26 mouse cellular contexts compared by ENCODE assay signal in the genomic region with DNA sequence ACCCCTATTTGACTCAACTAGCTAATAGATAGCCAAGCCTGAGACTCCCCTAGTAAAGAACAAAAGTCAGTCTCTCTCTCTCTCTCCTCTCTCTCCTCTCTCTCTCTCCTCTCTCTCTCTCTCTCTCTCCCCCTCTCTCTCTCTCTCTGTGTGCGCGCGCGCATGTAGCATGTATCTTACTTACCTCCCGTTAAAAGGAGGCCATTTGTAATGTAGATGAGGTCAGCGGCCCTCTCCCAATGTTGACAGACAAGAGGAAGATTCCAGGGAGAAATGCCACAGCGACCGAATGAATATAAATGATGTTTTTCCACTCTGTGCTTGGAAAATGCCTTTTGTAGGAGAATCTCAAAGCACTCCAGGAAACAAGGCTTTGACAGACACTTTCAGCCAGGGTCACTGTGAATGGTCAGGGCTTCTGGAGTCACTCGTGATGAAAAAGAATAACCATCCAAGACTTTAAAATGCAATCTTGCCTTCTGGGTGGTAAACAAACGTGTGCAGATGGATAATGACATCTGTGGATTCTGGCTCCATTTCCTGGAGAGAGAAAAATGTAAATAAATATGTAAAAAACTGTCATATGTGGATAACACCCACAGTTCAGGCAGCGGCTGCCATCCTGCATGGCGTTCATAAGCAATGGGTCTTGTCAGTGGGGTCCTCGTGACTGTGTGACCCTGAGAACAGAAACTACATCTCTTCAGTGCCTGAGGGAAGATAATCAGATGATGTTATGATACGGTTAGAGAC. TPM values are rescaled to one million over a fixed set of nuclear protein-coding genes. Genes with fewer than 3 reads are reported as not detected.
DNase-seq lines count a peak whose midpoint lies in the region; ATAC-seq lines count a peak whose summit lies in the region.
"Had no signal": no experiment of that assay in that cellular context is flagged by ENCODE, and none has a peak within 500 bp of the region (broad histone marks: within the 10 kb centered on the region; RNA-seq: fewer than 3 reads in every experiment).

No protein-coding gene starts in this region.

- H3K4me1 ChIP-seq in hindbrain, embryonic 10.5 days (replicated peaks), result peaks cover 13% of the 10 kb centered on the region
- H3K4me1 ChIP-seq in hindbrain, embryonic 16.5 days (ENCODE audit: control insufficient read depth, insufficient read depth, low read depth, low read length), result peaks cover 2% of the 10 kb centered on the region; the same call in 1 of the 2 replicates
- no peaks in the 10 kb centered on the region for H3K4me1 ChIP-seq in midbrain, embryonic 12.5 days
- H3K4me1 ChIP-seq in midbrain, embryonic 16.5 days (ENCODE audit: control insufficient read depth, insufficient read depth, low read length), result peaks cover 3% of the 10 kb centered on the region; the same call in 1 of the 2 replicates
- peaks cover 7% of the 10 kb centered on the region; the same call in 1 of the 2 replicates for H3K4me1 ChIP-seq in hindbrain, embryonic 14.5 days (replicated peaks; ENCODE audit: control insufficient read depth, insufficient read depth, low read length)
- H3K4me1 ChIP-seq in kidney, embryonic 14.5 days (ENCODE audit: control insufficient read depth, insufficient read depth, low read length), result no peaks in the 10 kb centered on the region
- H3K4me1 ChIP-seq: heart, embryonic 15.5 days; megakaryocyte, embryonic 14.5 days had no signal

- intact Hi-C loops in gastrocnemius, postnatal 14 days (cut with DNase I; ENCODE audit: low total_unique reads), result no loop called here

- H3K4me2 ChIP-seq in hindbrain, embryonic 16.5 days (ENCODE audit: low read length), result no peak overlapping the region
- no peak overlapping the region; the same call in 1 of the 2 replicates for H3K4me2 ChIP-seq in midbrain, embryonic 12.5 days (replicated peaks)
- H3K4me2 ChIP-seq in midbrain, embryonic 16.5 days (ENCODE audit: low read length), result no peak overlapping the region
- no peak overlapping the region for H3K4me2 ChIP-seq in hindbrain, embryonic 14.5 days (replicated peaks)
- H3K4me2 ChIP-seq in kidney, embryonic 14.5 days (replicated peaks; ENCODE audit: low read depth, low read length), result no peak overlapping the region
- H3K4me2 ChIP-seq: embryonic facial prominence, embryonic 15.5 days; heart, embryonic 15.5 days had no signal

- H3K9ac ChIP-seq in hindbrain, embryonic 16.5 days (ENCODE audit: low read depth, low read length), result no peak overlapping the region
- H3K9ac ChIP-seq in midbrain, embryonic 12.5 days (replicated peaks), result no peak overlapping the region
- H3K9ac ChIP-seq in midbrain, embryonic 16.5 days (ENCODE audit: low read depth, low read length), result no peak overlapping the region
- no peak overlapping the region for H3K9ac ChIP-seq in hindbrain, embryonic 14.5 days
- H3K9ac ChIP-seq in kidney, embryonic 14.5 days (ENCODE audit: low read depth, low read length), result no peak overlapping the region
- H3K9ac ChIP-seq: embryonic facial prominence, embryonic 15.5 days; heart, embryonic 15.5 days had no signal

- H3K27me3 ChIP-seq in hindbrain, embryonic 10.5 days (ENCODE audit: insufficient read depth, poor library complexity, severe bottlenecking), result no peaks in the 10 kb centered on the region
- H3K27me3 ChIP-seq in hindbrain, embryonic 16.5 days (replicated peaks; ENCODE audit: control insufficient read depth, insufficient read depth, low read length), result no peaks in the 10 kb centered on the region
- no peaks in the 10 kb centered on the region; the same call in 1 of the 2 replicates for H3K27me3 ChIP-seq in midbrain, embryonic 12.5 days
- no peaks in the 10 kb centered on the region; the same call in 1 of the 2 replicates for H3K27me3 ChIP-seq in midbrain, embryonic 16.5 days (ENCODE audit: control insufficient read depth, insufficient read depth, low read depth, low read length)
- no peaks in the 10 kb centered on the region for H3K27me3 ChIP-seq in hindbrain, embryonic 14.5 days (ENCODE audit: control insufficient read depth, insufficient read depth, low read length)
- H3K27me3 ChIP-seq in kidney, embryonic 14.5 days (ENCODE audit: control insufficient read depth, insufficient read depth, low read length), result no peaks in the 10 kb centered on the region
- H3K27me3 ChIP-seq: embryonic facial prominence, embryonic 15.5 days; heart, embryonic 15.5 days; Patski had no signal

- H3K9me3 ChIP-seq in hindbrain, embryonic 10.5 days, result no peaks in the 10 kb centered on the region
- H3K9me3 ChIP-seq in hindbrain, embryonic 16.5 days (ENCODE audit: control insufficient read depth, low read length), result no peaks in the 10 kb centered on the region
- no peaks in the 10 kb centered on the region for H3K9me3 ChIP-seq in midbrain, embryonic 12.5 days
- H3K9me3 ChIP-seq in midbrain, embryonic 16.5 days (replicated peaks; ENCODE audit: control insufficient read depth, low read length, poor library complexity, severe bottlenecking), result no peaks in the 10 kb centered on the region
- no peaks in the 10 kb centered on the region for H3K9me3 ChIP-seq in hindbrain, embryonic 14.5 days (ENCODE audit: control insufficient read depth, low read length)
- H3K9me3 ChIP-seq in kidney, embryonic 14.5 days (ENCODE audit: control insufficient read depth, low read length), result no peaks in the 10 kb centered on the region
- H3K9me3 ChIP-seq: embryonic facial prominence, embryonic 15.5 days; heart, embryonic 15.5 days; megakaryocyte, embryonic 14.5 days had no signal

- ATAC-seq in hindbrain, embryonic 16.5 days, result no peak
- ATAC-seq in midbrain, embryonic 12.5 days (ENCODE audit: low FRiP score, low read depth), result no peak
- no peak for ATAC-seq in midbrain, embryonic 16.5 days
- no peak; the same call in 1 of the 2 replicates for ATAC-seq in hindbrain, embryonic 14.5 days (ENCODE audit: low FRiP score)
- ATAC-seq in kidney, embryonic 14.5 days (ENCODE audit: low FRiP score, low TSS enrichment), result no peak
- ATAC-seq: Patski had no signal

- peak; percentile 34 for DNase-seq in hindbrain, embryonic 10.5 days (ENCODE audit: low spot score)
- no peak for DNase-seq in hindbrain, embryonic 14.5 days (ENCODE audit: low spot score)
- DNase-seq in gastrocnemius, postnatal 14 days, result no peak
- DNase-seq: adrenal gland, postnatal 25 days; cerebellum, adult 8-10 months; gastrocnemius, postnatal 10 days; heart, adult 2 months; kidney, adult 2 months; kidney, postnatal 4 days; thymus, adult 2 months had no signal

- H3K4me3 ChIP-seq in hindbrain, embryonic 10.5 days, result no peak overlapping the region
- H3K4me3 ChIP-seq in hindbrain, embryonic 16.5 days (ENCODE audit: low read length), result no peak overlapping the region
- no peak overlapping the region for H3K4me3 ChIP-seq in midbrain, embryonic 12.5 days
- no peak overlapping the region for H3K4me3 ChIP-seq in midbrain, embryonic 16.5 days (ENCODE audit: low read depth, low read length)
- no peak overlapping the region for H3K4me3 ChIP-seq in hindbrain, embryonic 14.5 days (replicated peaks; ENCODE audit: low read length)
- no peak overlapping the region for H3K4me3 ChIP-seq in kidney, embryonic 14.5 days (ENCODE audit: low read length)
- H3K4me3 ChIP-seq: embryonic facial prominence, embryonic 15.5 days; heart, adult 2 months; heart, embryonic 15.5 days; megakaryocyte, embryonic 14.5 days had no signal

- WGBS in hindbrain, embryonic 10.5 days, result 39% methylated on average over 14 of the region's 14 CpGs
- 21% methylated on average over 14 of the region's 14 CpGs for WGBS in hindbrain, embryonic 16.5 days
- 31% methylated on average over 14 of the region's 14 CpGs for WGBS in midbrain, embryonic 12.5 days
- WGBS in midbrain, embryonic 16.5 days, result 31% methylated on average over 14 of the region's 14 CpGs
- WGBS in hindbrain, embryonic 14.5 days, result 22% methylated on average over 14 of the region's 14 CpGs
- 64% methylated on average over 14 of the region's 14 CpGs for WGBS in kidney, embryonic 14.5 days

- no peaks in the 10 kb centered on the region for H3K36me3 ChIP-seq in hindbrain, embryonic 10.5 days
- H3K36me3 ChIP-seq in hindbrain, embryonic 16.5 days (ENCODE audit: control insufficient read depth, insufficient read depth, low read length), result no peaks in the 10 kb centered on the region
- H3K36me3 ChIP-seq in midbrain, embryonic 12.5 days, result no peaks in the 10 kb centered on the region
- no peaks in the 10 kb centered on the region for H3K36me3 ChIP-seq in midbrain, embryonic 16.5 days (ENCODE audit: control insufficient read depth, insufficient read depth, low read length)
- no peaks in the 10 kb centered on the region for H3K36me3 ChIP-seq in hindbrain, embryonic 14.5 days (replicated peaks; ENCODE audit: control insufficient read depth, insufficient read depth)
- no peaks in the 10 kb centered on the region for H3K36me3 ChIP-seq in kidney, embryonic 14.5 days (ENCODE audit: control insufficient read depth, insufficient read depth, low read length)
- H3K36me3 ChIP-seq: embryonic facial prominence, embryonic 15.5 days; heart, embryonic 15.5 days had no signal

- peak overlapping the region; percentile 64 for H3K27ac ChIP-seq in hindbrain, embryonic 10.5 days
- H3K27ac ChIP-seq in hindbrain, embryonic 16.5 days (ENCODE audit: low read depth, low read length), result no peak overlapping the region
- peak overlapping the region; percentile 43 for H3K27ac ChIP-seq in midbrain, embryonic 12.5 days (replicated peaks)
- H3K27ac ChIP-seq in midbrain, embryonic 16.5 days (ENCODE audit: low read length), result no peak overlapping the region
- 0 out of 2 replicates have a peak overlapping the region, but pooled peaks have one; percentile 51 for H3K27ac ChIP-seq in hindbrain, embryonic 14.5 days
- H3K27ac ChIP-seq in kidney, embryonic 14.5 days (ENCODE audit: low read depth, low read length), result no peak overlapping the region
- H3K27ac ChIP-seq: embryonic facial prominence, embryonic 15.5 days; heart, adult 2 months; heart, embryonic 15.5 days had no signal

RNA-seq across cellular contexts. Expression of a gene that starts 10.0 kb away (rescaled TPM):
- 23.0 and 28.3 TPM in 2 replicates for polyA plus RNA-seq in hindbrain, embryonic 10.5 days (2016; fragmentation: Nextera tagmentation; extraction: Ambion mirVana)
- 14.9 and 21.5 TPM in 2 replicates for polyA plus RNA-seq in hindbrain, embryonic 16.5 days (2015; fragmentation: Nextera tagmentation; extraction: Ambion mirVana)
- polyA plus RNA-seq in midbrain, embryonic 12.5 days (2016; fragmentation: Nextera tagmentation; extraction: Ambion mirVana), result 32.2 and 33.0 TPM in 2 replicates
- polyA plus RNA-seq in midbrain, embryonic 16.5 days (2015; fragmentation: Nextera tagmentation; extraction: Ambion mirVana), result 19.0 and 19.5 TPM in 2 replicates
- polyA plus RNA-seq in hindbrain, embryonic 14.5 days (2014; fragmentation: Nextera tagmentation; extraction: Ambion mirVana), result 21.3 and 24.3 TPM in 2 replicates
- polyA plus RNA-seq in kidney, embryonic 14.5 days (2014; fragmentation: Nextera tagmentation; extraction: Ambion mirVana), result 14.3 and 26.9 TPM in 2 replicates
- 1 to 10 TPM; 7.0 to 8.0 TPM for total RNA-seq in gastrocnemius, postnatal 14 days (2021)

RNA-seq across cellular contexts. Expression of a gene that starts 25.4 kb away (rescaled TPM):
- 0.16 TPM in 1 of 2 replicates, not detected in the other for polyA plus RNA-seq in hindbrain, embryonic 10.5 days (2016; fragmentation: Nextera tagmentation; extraction: Ambion mirVana)
- not detected in 2 replicates for polyA plus RNA-seq in hindbrain, embryonic 16.5 days (2015; fragmentation: Nextera tagmentation; extraction: Ambion mirVana)
- polyA plus RNA-seq in midbrain, embryonic 12.5 days (2016; fragmentation: Nextera tagmentation; extraction: Ambion mirVana), result not detected in 2 replicates
- not detected in 2 replicates for polyA plus RNA-seq in midbrain, embryonic 16.5 days (2015; fragmentation: Nextera tagmentation; extraction: Ambion mirVana)
- polyA plus RNA-seq in hindbrain, embryonic 14.5 days (2014; fragmentation: Nextera tagmentation; extraction: Ambion mirVana), result not detected in 2 replicates
- polyA plus RNA-seq in kidney, embryonic 14.5 days (2014; fragmentation: Nextera tagmentation; extraction: Ambion mirVana), result not detected in 2 replicates
- not detected for total RNA-seq in gastrocnemius, postnatal 14 days (2021)
- total RNA-seq: adrenal gland, postnatal 25 days; common myeloid progenitor, adult 5-6 weeks; gastrocnemius, postnatal 10 days; heart, adult 2 months; hematopoietic stem cell, adult 5-6 weeks; layer of hippocampus, postnatal 25 days; left cerebral cortex, postnatal 14 days; neutrophil, adult 5-6 weeks had no signal
- polyA plus RNA-seq: C2C12; embryonic facial prominence, embryonic 15.5 days; heart, adult 2 months; heart, embryonic 15.5 days; kidney, adult 2 months; limb, embryonic 14.5 days; liver, embryonic 16.5 days; Patski; thymus, adult 2 months had no signal

RNA-seq across cellular contexts. Expression of a gene that starts 52.5 kb away (rescaled TPM):
- 0.09 TPM in 1 of 2 replicates, not detected in the other for polyA plus RNA-seq in hindbrain, embryonic 10.5 days (2016; fragmentation: Nextera tagmentation; extraction: Ambion mirVana)
- 0.10 and 0.16 TPM in 2 replicates for polyA plus RNA-seq in hindbrain, embryonic 16.5 days (2015; fragmentation: Nextera tagmentation; extraction: Ambion mirVana)
- 0.09 TPM in 1 of 2 replicates, not detected in the other for polyA plus RNA-seq in midbrain, embryonic 12.5 days (2016; fragmentation: Nextera tagmentation; extraction: Ambion mirVana)
- polyA plus RNA-seq in midbrain, embryonic 16.5 days (2015; fragmentation: Nextera tagmentation; extraction: Ambion mirVana), result not detected in 2 replicates
- polyA plus RNA-seq in hindbrain, embryonic 14.5 days (2014; fragmentation: Nextera tagmentation; extraction: Ambion mirVana), result 0.12 and 0.13 TPM in 2 replicates
- 0.24 TPM in 1 of 2 replicates, not detected in the other for polyA plus RNA-seq in kidney, embryonic 14.5 days (2014; fragmentation: Nextera tagmentation; extraction: Ambion mirVana)
- total RNA-seq in gastrocnemius, postnatal 14 days (2021), result not detected
- total RNA-seq: adrenal gland, postnatal 25 days; common myeloid progenitor, adult 5-6 weeks; gastrocnemius, postnatal 10 days; heart, adult 2 months; hematopoietic stem cell, adult 5-6 weeks; left cerebral cortex, postnatal 14 days; neutrophil, adult 5-6 weeks had no signal
- polyA plus RNA-seq: C2C12; heart, adult 2 months; heart, embryonic 15.5 days; kidney, adult 2 months; limb, embryonic 14.5 days; Patski; thymus, adult 2 months had no signal

Comparison
In these comparisons a context has a peak if more than half of its experiments do, and no peak if none do; other contexts are left out.
1. H3K27ac ChIP-seq: peak in hindbrain, embryonic 10.5 days (single experiment), midbrain, embryonic 12.5 days (single experiment) and hindbrain, embryonic 14.5 days (single experiment); none in hindbrain, embryonic 16.5 days (single experiment), midbrain, embryonic 16.5 days (single experiment) and kidney, embryonic 14.5 days (single experiment).